Mouse (Mus musculus): ENCODE measurements around the gene Nck2.

GRCm38 (mm10) chr1:43503676-43504075 is 59.3 kb downstream of the Nck2 start:
- TF ChIP-seq POLR2A (IDR thresholded peaks at IDR 0.05; ENCODE audit: borderline replicate concordance, extremely low read depth, low read depth, low read length) (no peak), CTCF (IDR thresholded peaks at IDR 0.05; ENCODE audit: insufficient read depth, low read length) (no peak)

Data from lung, adult 2 months (tissue).